Mouse (Mus musculus): ENCODE data around the gene Syna.

- TF ChIP-seq CTCF (conservative IDR thresholded peaks at IDR 0.05; ENCODE audit: low read length) (no peak), NANOG (IDR thresholded peaks at IDR 0.05; ENCODE audit: borderline replicate concordance, low read length) (no peak), POU5F1 (IDR thresholded peaks at IDR 0.05; ENCODE audit: borderline replicate concordance, low read length) (no peak)
Observed at GRCm38 (mm10) chr5:134552110-134552972, 7.6 kb downstream of the Syna start, which contains the start of gene Clip2.

Data from E14TG2a.4 (cell line).